Mouse (Mus musculus): ENCODE measurements around the gene Pxmp4.
A peak's percentile ranks its signal among the peaks of the same experiment; 100 is the strongest.

Pxmp4 gene

GRCm38 (mm10) chr2:154603638-154604153, at the start of gene Pxmp4:
Gene Pxmp4, minus strand, starts transcription at chr2:154603708.
- peak; percentile 98 for DNase-seq (ENCODE audit: low spot score)

DNA sequence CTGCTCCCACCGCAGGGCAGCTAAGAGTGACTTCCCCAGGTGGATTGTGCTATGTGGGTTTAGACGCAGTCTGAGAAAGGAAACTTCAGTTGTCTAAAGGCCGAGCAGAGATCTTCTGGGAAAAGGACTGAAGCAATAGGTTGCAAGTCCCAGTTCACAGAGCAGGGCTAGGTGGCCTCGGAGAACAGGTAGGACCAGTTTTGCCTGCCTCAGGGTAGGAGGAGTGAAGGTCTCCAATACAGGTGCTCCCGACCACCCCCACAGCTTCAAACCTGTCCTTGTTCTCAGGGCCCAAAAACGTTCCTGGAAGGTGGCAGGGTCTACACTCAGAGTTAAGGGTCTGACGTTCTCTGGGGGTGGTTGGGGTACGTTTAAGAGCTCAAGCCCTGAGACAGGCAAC, 47.9 kb upstream of the Pxmp4 start, which contains the start of gene Chmp4b:
Chmp4b (plus strand) TSS at position 343 of the 400 bp plus-strand sequence.
- no peak for DNase-seq (ENCODE audit: low spot score)

- no peak for DNase-seq (ENCODE audit: low spot score)
Observed at GRCm38 (mm10) chr2:154650404-154650803, 46.9 kb upstream of the Pxmp4 start.

- DNase-seq (ENCODE audit: low spot score): no peak
Observed at GRCm38 (mm10) chr2:154648086-154648485, 44.6 kb upstream of the Pxmp4 start.

DNA sequence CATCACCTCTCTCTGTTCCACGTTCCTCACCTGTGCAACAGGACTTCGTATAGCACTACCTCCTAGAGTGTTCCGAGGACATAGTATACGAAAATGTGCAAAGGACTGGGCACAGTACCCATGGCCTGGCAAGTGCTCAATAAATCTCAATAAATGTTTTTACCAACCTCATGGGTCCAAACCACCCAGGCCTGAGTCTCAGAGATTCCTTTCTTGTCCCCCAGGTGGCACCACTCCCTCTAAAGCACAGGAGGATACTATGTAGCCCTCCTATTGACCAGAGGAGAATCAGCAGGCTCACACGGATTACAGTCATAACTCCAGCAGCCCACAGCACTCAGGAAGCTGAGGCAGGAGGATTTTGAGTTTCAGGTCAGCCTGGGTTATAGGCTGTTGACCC, 43.1 kb upstream of the Pxmp4 start:
- DNase-seq (ENCODE audit: low spot score): peak; percentile 21

GRCm38 (mm10) chr2:154642712-154643385, 39.3 kb upstream of the Pxmp4 start:
- DNase-seq (ENCODE audit: low spot score): no peak

- no peak for DNase-seq (ENCODE audit: low spot score)
Observed at GRCm38 (mm10) chr2:154642005-154642459, 38.5 kb upstream of the Pxmp4 start.

GRCm38 (mm10) chr2:154641176-154641575, 37.7 kb upstream of the Pxmp4 start:
- DNase-seq (ENCODE audit: low spot score): no peak

DNA sequence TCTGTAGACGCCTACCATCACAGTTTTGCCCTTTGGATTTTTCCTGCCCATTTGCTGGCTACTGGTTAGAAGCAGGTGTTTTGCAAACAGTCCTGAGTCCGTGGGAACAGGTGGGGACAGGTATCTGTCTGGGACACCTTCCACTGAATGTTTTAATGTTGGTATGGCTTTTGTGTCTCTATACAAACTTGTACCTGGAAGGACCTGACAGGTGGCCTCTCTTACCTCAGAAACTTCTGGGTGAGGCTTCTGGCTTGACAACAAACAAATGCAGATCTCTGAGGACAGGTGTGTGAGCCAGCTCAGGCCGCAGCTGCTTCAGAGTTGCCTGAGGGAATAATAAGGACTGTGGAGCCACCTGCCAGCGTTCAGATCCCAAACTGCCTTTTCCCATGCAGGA, 35.6 kb upstream of the Pxmp4 start:
- no peak for DNase-seq (ENCODE audit: low spot score)

- DNase-seq (ENCODE audit: low spot score): no peak
Observed at GRCm38 (mm10) chr2:154638521-154638920, 35.0 kb upstream of the Pxmp4 start.

GRCm38 (mm10) chr2:154635826-154636225, 32.3 kb upstream of the Pxmp4 start:
- DNase-seq (ENCODE audit: low spot score): no peak

DNA sequence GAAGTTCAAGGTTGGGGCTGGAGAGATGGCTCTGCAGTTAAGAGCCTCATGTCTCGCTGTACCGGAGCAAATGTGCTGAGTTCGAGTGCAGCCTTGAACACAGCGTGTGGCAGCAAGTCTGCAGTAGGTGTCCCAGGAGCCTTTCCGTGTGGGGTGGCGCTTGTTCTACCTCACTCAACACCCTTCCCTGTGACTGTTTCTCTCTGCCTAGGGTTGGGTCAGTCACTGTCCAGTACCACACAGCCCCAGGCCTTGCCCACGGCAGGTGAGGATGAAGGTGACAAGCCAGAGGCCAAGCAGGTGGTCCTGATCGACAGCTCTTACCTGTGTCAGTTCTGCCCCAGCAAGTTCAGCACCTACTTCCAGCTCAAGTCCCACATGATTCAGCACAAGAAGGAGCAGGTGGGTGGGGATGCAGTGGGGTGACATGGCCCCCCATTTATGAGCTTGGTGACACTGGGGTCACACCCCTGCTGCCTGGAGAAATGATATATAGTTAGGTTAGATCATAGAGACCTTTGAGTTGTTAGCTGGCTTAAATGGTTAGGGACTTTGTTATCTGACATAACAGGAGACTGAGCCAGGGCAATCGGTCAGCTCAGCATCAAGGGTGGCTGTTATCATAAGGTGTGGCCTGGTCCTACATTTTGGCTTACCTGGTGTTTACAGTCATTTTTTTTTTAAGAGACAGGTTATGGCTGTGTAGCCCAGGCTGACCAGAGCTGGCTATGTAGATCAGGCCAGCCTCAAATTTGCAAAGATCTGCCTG, 30.6 kb upstream of the Pxmp4 start:
- DNase-seq (ENCODE audit: low spot score): no peak

GRCm38 (mm10) chr2:154633039-154633742, 29.7 kb upstream of the Pxmp4 start:
- DNase-seq (ENCODE audit: low spot score): no peak

DNA sequence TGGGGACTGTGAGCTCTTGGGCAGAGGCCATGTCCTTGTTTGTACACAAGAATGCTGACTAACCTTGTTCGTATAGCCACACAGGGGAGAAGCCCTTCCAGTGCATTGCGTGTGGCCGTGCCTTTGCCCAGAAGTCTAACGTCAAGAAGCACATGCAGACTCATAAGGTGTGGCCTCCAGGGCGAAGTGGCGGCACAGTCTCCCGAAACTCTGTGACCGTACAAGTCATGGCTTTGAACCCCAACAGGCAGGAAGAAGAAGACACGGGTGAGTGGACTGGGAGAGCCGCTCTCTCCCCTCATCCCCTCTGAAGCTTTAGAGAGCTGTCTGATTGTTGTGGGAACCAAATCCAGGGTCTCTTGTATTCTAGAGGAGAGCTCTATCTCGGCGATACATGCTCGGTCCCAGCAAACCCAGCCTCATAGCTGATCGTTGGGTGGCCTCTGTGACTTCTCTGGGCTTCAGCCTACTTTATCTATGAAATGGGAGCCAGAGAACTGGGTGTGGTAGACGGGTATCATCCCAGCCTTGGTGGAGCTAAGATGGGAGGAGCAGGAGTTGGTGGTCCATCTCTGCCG, 28.8 kb upstream of the Pxmp4 start:
- no peak for DNase-seq (ENCODE audit: low spot score)

GRCm38 (mm10) chr2:154630531-154630930, 27.0 kb upstream of the Pxmp4 start:
- DNase-seq (ENCODE audit: low spot score): no peak

DNA sequence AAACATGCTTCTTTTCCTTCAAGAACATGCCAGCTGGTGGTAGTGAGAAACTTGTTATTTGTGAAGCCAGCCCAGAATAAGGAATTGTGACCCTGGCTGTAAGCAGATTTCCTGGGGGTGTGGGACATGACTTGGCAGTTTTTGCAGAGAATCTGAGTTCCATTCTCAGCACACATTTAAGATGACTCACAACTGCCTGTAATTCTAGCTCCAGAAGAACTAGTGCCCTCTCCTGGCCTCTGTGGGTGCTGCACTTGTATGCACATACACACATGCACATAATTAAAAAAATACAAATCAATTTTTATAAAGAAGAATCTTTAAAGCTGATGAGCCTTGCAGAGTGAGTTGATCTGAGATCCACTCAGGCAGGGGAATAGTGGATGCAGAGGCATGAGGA, 20.6 kb upstream of the Pxmp4 start:
- no peak for DNase-seq (ENCODE audit: low spot score)

- DNase-seq (ENCODE audit: low spot score): no peak
Observed at GRCm38 (mm10) chr2:154621684-154622083, 18.2 kb upstream of the Pxmp4 start.

- DNase-seq (ENCODE audit: low spot score): no peak
Observed at GRCm38 (mm10) chr2:154617061-154617460, 13.6 kb upstream of the Pxmp4 start.

GRCm38 (mm10) chr2:154615674-154616073, 12.2 kb upstream of the Pxmp4 start:
- DNase-seq (ENCODE audit: low spot score): no peak

- DNase-seq (ENCODE audit: low spot score): no peak
Observed at GRCm38 (mm10) chr2:154614841-154615576, 11.5 kb upstream of the Pxmp4 start.
